In the genomic region with DNA sequence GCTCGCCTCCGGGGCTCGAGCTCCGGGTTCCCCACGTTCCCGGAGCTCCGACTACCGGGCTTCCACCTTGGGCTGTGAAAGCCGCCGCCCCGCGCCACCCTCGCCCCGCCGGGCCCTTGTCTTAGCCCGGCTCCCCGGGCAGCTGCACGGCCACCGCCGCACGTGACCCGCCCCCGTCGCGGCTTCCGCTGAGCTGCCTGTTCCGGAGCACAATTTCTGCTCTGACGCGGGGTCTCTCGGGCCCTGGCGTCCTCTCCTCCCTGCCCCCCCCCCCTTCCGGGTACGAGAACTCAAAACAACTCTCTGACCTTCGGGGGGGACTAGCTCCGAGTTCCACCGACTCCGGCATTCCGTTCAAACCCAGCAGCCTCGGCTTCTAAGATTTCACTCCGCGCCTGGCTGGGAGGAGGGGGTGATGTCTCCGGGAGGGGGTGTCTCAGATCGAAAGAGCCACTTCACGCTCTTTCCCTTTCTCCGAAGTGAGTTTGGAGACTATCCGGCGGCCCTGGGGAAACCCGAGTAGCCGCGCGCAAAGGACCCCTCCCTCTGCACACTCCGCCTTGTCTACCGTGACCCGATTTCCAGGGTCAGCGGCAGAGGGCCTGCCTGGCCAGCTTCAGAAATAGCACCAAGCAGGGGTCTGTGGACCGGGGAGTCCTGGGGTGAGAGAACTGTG, we compare ENCODE assay signal across 8 mouse cellular contexts. TPM values are rescaled to one million over a fixed set of nuclear protein-coding genes. Genes with fewer than 3 reads are reported as not detected.
DNase-seq lines count a peak whose midpoint lies in the region; ATAC-seq lines count a peak whose summit lies in the region.

Gene Bcor, minus strand, starts transcription at position 375 of the 676 bp plus-strand sequence.

- H3K4me3 ChIP-seq in brown adipose tissue, adult 24 weeks (ENCODE audit: insufficient read depth, low read depth, low read length): peak within 1 kb of the TSS; percentile 69
- peak within 1 kb of the TSS; percentile 45 for H3K4me3 ChIP-seq in intestine, embryonic 14.5 days (ENCODE audit: low read depth, low read length)
- H3K4me3 ChIP-seq in limb, embryonic 13.5 days: peak within 1 kb of the TSS; percentile 49
- peak within 1 kb of the TSS; percentile 46 for H3K4me3 ChIP-seq in midbrain, embryonic 12.5 days
- peak within 1 kb of the TSS; percentile 45 for H3K4me3 ChIP-seq in stomach, embryonic 15.5 days (replicated peaks)

- peak; percentile 38 to 57 for DNase-seq in cerebellum, postnatal 10 days
- DNase-seq in gastrocnemius, postnatal 4 days (ENCODE audit: low spot score in 2 of 2): peak; percentile 42 to 68
- DNase-seq in intestine, embryonic 14.5 days (ENCODE audit: low spot score): peak; percentile 77

- peaks cover 38% of the 10 kb centered on the region for H3K27me3 ChIP-seq in intestine, embryonic 14.5 days (replicated peaks; ENCODE audit: control insufficient read depth, insufficient read depth, low read length)
- H3K27me3 ChIP-seq in limb, embryonic 13.5 days: peaks cover 57% of the 10 kb centered on the region
- peaks cover 57% of the 10 kb centered on the region for H3K27me3 ChIP-seq in midbrain, embryonic 12.5 days
- peaks cover 26% of the 10 kb centered on the region; the same call in 1 of the 2 replicates for H3K27me3 ChIP-seq in stomach, embryonic 15.5 days (replicated peaks)

- peak within 1 kb of the TSS; percentile 69 for H3K9ac ChIP-seq in intestine, embryonic 14.5 days (ENCODE audit: low read length)
- peak within 1 kb of the TSS; percentile 66 for H3K9ac ChIP-seq in limb, embryonic 13.5 days
- H3K9ac ChIP-seq in midbrain, embryonic 12.5 days (replicated peaks): peak within 1 kb of the TSS; percentile 61
- peak within 1 kb of the TSS; percentile 29; the same call in 1 of the 2 replicates for H3K9ac ChIP-seq in stomach, embryonic 15.5 days

- no peak for ATAC-seq in cerebellum, adult (ENCODE audit: insufficient number of reproducible peaks, low FRiP score, low TSS enrichment)
- ATAC-seq in intestine, embryonic 14.5 days (replicated peaks; ENCODE audit: low FRiP score, low TSS enrichment, low read depth): peak; percentile 13; the same call in 1 of the 2 replicates
- peak; percentile 48 for ATAC-seq in limb, embryonic 13.5 days (ENCODE audit: low FRiP score, low read depth)
- ATAC-seq in midbrain, embryonic 12.5 days (ENCODE audit: low FRiP score, low read depth): peak; percentile 42; the same call in 1 of the 2 replicates
- ATAC-seq in stomach, embryonic 15.5 days (ENCODE audit: insufficient read depth, low FRiP score, low read depth): peak; percentile 36; the same call in 1 of the 2 replicates

- peak within 1 kb of the TSS; percentile 51 for H3K4me2 ChIP-seq in intestine, embryonic 14.5 days (ENCODE audit: low read length)
- H3K4me2 ChIP-seq in limb, embryonic 13.5 days (replicated peaks): peak within 1 kb of the TSS; percentile 64
- H3K4me2 ChIP-seq in midbrain, embryonic 12.5 days (replicated peaks): peak within 1 kb of the TSS; percentile 61
- H3K4me2 ChIP-seq in stomach, embryonic 15.5 days: peak within 1 kb of the TSS; percentile 60

- peaks cover 2% of the 10 kb centered on the region; the same call in 1 of the 2 replicates for H3K4me1 ChIP-seq in brown adipose tissue, adult 24 weeks (ENCODE audit: control insufficient read depth, insufficient read depth, insufficient read length, low read length)
- peaks cover 5% of the 10 kb centered on the region for H3K4me1 ChIP-seq in intestine, embryonic 14.5 days (replicated peaks; ENCODE audit: control insufficient read depth, insufficient read depth, low read length)
- peaks cover 33% of the 10 kb centered on the region for H3K4me1 ChIP-seq in limb, embryonic 13.5 days
- peaks cover 34% of the 10 kb centered on the region for H3K4me1 ChIP-seq in midbrain, embryonic 12.5 days
- H3K4me1 ChIP-seq in stomach, embryonic 15.5 days: peaks cover 8% of the 10 kb centered on the region; the same call in 1 of the 2 replicates

- WGBS in intestine, embryonic 14.5 days: 3% methylated on average over 46 of the region's 56 CpGs
- 6% methylated on average over 52 of the region's 56 CpGs for WGBS in limb, embryonic 13.5 days
- 5% methylated on average over 37 of the region's 56 CpGs for WGBS in midbrain, embryonic 12.5 days
- 9% methylated on average over 49 of the region's 56 CpGs for WGBS in stomach, embryonic 15.5 days

- no peaks in the 10 kb centered on the region for H3K36me3 ChIP-seq in intestine, embryonic 14.5 days (ENCODE audit: control insufficient read depth, insufficient read depth, low read length)
- no peaks in the 10 kb centered on the region for H3K36me3 ChIP-seq in limb, embryonic 13.5 days
- no peaks in the 10 kb centered on the region for H3K36me3 ChIP-seq in midbrain, embryonic 12.5 days
- H3K36me3 ChIP-seq in stomach, embryonic 15.5 days: no peaks in the 10 kb centered on the region

- no peaks in the 10 kb centered on the region for H3K9me3 ChIP-seq in intestine, embryonic 14.5 days (ENCODE audit: control insufficient read depth, low read length)
- no peaks in the 10 kb centered on the region for H3K9me3 ChIP-seq in limb, embryonic 13.5 days
- H3K9me3 ChIP-seq in midbrain, embryonic 12.5 days: no peaks in the 10 kb centered on the region
- no peaks in the 10 kb centered on the region for H3K9me3 ChIP-seq in stomach, embryonic 15.5 days

- peak within 1 kb of the TSS; percentile 95 for H3K27ac ChIP-seq in brown adipose tissue, adult 24 weeks (replicated peaks; ENCODE audit: low read depth, low read length)
- H3K27ac ChIP-seq in intestine, embryonic 14.5 days (ENCODE audit: low read depth): peak within 1 kb of the TSS; percentile 90
- peak within 1 kb of the TSS; percentile 80 for H3K27ac ChIP-seq in limb, embryonic 13.5 days
- H3K27ac ChIP-seq in midbrain, embryonic 12.5 days (replicated peaks): peak within 1 kb of the TSS; percentile 74
- peak within 1 kb of the TSS; percentile 86 for H3K27ac ChIP-seq in stomach, embryonic 15.5 days

RNA-seq across cellular contexts. Expression of gene Bcor, which starts in this region (rescaled TPM):
- 6.7 and 7.2 TPM in 2 replicates for polyA plus RNA-seq in brown adipose tissue, adult 24 weeks (2012; ENCODE audit: insufficient read depth, insufficient read length, missing spikeins)
- 10 to 100 TPM; 38.1 to 38.7 TPM for total RNA-seq in gastrocnemius, postnatal 4 days (2021)
- 19.8 and 20.3 TPM in 2 replicates for polyA plus RNA-seq in intestine, embryonic 14.5 days (2014; fragmentation: Nextera tagmentation; extraction: Ambion mirVana)
- 16.8 and 17.8 TPM in 2 replicates for polyA plus RNA-seq in limb, embryonic 13.5 days (2015; fragmentation: Nextera tagmentation; extraction: Ambion mirVana)
- polyA plus RNA-seq in midbrain, embryonic 12.5 days (2016; fragmentation: Nextera tagmentation; extraction: Ambion mirVana): 26.3 and 31.2 TPM in 2 replicates
- 13.1 and 14.0 TPM in 2 replicates for polyA plus RNA-seq in stomach, embryonic 15.5 days (2015; fragmentation: Nextera tagmentation; extraction: Ambion mirVana)
